Mouse (Mus musculus): ENCODE data around the gene Olfr560. TPM values are rescaled to one million over a fixed set of nuclear protein-coding genes. Genes with fewer than 3 reads are reported as not detected.

Gene Olfr560
- polyA plus RNA-seq (2012), result not detected in 2 replicates

- TF ChIP-seq GATA1 (IDR thresholded peaks at IDR 0.05; ENCODE audit: low read length), result no peak
These were observed at the start of gene Olfr560, which contains the start of gene Olfr78 for GRCm38 (mm10) chr7:102759266-102759665. Gene Olfr560 (minus strand): TSS chr7:102759366. Gene Olfr78 (minus strand): TSS chr7:102759471.

DNA sequence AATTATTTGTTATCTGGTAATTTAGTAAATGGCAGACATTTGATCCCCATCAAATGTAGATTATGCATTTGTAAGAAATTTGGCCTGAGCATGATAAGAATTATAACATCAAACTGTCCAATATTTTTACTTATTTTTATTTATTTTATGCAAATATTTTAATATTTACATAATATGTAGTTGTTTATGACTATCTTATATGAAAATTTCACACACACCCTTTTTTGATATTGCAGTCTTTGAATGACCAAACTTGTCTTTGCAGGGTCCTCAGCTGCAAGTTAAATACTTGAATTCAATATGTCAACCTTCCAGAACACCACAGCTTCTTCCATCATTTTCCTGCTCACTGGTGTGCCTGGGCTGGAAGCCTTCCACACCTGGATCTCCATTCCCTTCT is 44.0 kb upstream of the Olfr560 start, which contains the start of gene Olfr564:
Gene Olfr564, plus strand, starts transcription at position 301 of the 400 bp plus-strand sequence.
- TF ChIP-seq GATA1 (IDR thresholded peaks at IDR 0.05; ENCODE audit: low read length), result no peak

DNA sequence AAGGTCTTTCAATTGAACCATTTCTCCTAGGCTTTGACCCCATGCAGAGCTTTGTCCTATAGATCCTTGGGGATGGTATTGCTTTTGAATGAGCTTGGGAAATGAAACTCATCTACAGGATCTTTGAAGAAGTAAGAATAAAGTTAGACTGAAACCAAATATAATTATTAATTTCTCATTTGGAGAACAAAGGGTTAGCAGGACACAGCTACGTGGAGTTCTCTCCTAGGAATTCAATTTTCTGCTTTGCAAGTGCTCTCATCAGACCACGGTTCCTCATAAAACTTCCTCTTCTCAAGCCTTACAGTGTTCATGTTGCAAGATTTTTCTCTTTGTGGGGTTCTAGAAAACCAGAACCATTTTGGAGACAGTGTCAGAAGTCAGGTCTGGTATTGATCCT is 11.8 kb upstream of the Olfr560 start, which contains the start of gene Olfr561:
Gene Olfr561, plus strand, starts transcription at position 301 of the 400 bp plus-strand sequence.
- no peak for TF ChIP-seq GATA1 (IDR thresholded peaks at IDR 0.05; ENCODE audit: low read length)

GRCm38 (mm10) chr7:102752086-102752485 is 7.1 kb downstream of the Olfr560 start:
- TF ChIP-seq GATA1 (IDR thresholded peaks at IDR 0.05; ENCODE audit: low read length), result no peak

- TF ChIP-seq GATA1 (IDR thresholded peaks at IDR 0.05; ENCODE audit: low read length), result no peak
These were observed 21.5 kb downstream of the Olfr560 start for GRCm38 (mm10) chr7:102737705-102738104.

DNA sequence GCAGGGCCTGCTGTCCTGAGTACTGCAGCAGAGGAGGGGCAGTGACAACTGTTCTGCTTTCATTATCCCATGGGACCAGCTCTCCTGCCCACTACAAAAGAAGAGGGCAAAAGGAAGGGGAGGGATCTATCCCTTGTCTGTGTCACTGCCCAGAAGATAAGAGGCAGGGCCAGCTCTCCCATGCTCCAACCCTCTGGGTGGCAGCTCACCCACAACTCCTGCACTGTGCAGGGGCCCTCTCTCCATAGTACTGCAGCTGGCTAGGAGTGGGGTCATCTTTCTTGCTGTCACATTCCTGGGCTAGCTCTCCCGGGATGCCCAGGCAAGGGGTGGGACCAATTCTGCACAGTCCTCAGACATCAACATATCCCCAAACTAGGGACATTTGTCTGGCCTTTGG is 25.4 kb downstream of the Olfr560 start:
- no peak for TF ChIP-seq GATA1 (IDR thresholded peaks at IDR 0.05; ENCODE audit: low read length)

- no peak for TF ChIP-seq GATA1 (IDR thresholded peaks at IDR 0.05; ENCODE audit: low read length)
These were observed 31.8 kb downstream of the Olfr560 start, which contains the start of gene Olfr559 for GRCm38 (mm10) chr7:102727391-102727790. Gene Olfr559 (minus strand): TSS chr7:102727491.

DNA sequence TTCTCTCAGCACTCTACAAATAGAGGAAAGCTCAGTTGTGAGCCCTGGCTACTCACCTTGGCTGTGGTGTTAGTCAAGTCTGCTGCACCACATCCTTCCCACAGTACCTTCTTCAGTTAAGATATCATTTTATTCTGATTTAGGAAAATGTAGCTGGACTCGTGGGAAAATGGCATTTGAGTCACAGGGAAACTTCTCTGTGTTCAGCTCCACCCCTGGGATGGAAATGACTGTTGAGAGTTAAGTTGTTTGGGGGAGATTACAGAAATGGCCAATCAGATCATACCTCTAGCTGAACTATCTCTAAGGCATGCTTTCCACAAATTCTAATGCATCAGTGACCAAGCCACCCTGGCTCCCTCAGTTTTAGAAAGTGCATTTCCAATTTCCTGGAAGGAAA is 40.2 kb downstream of the Olfr560 start, which contains the start of gene Olfr33:
Gene Olfr33, minus strand, starts transcription at position 101 of the 400 bp plus-strand sequence.
- no peak for TF ChIP-seq GATA1 (IDR thresholded peaks at IDR 0.05; ENCODE audit: low read length)

GRCm38 (mm10) chr7:102701915-102702314 is 57.3 kb downstream of the Olfr560 start, which contains the start of gene Olfr558:
Gene Olfr558 (plus strand): TSS chr7:102702215.
- TF ChIP-seq GATA1 (IDR thresholded peaks at IDR 0.05; ENCODE audit: low read length), result no peak

Other genes starting within 250 kb of the Olfr560 start
- gene Olfr547, start 224.6 kb downstream of the Olfr560 start, polyA plus RNA-seq (2012), result not detected in 2 replicates
- gene Olfr548-ps1, start 218.5 kb downstream of the Olfr560 start, polyA plus RNA-seq (2012), result not detected in 2 replicates
- not detected in 2 replicates for gene Olfr549, start 209.5 kb downstream of the Olfr560 start, polyA plus RNA-seq (2012)
- gene Trim21, start 193.9 kb downstream of the Olfr560 start, polyA plus RNA-seq (2012), result 2.4 and 5.2 TPM in 2 replicates
- not detected in 2 replicates for gene Olfr550, start 187.9 kb downstream of the Olfr560 start, polyA plus RNA-seq (2012)
- gene Olfr551, start 167.5 kb downstream of the Olfr560 start, polyA plus RNA-seq (2012), result not detected in 2 replicates
- gene Olfr552, start 161.6 kb downstream of the Olfr560 start, polyA plus RNA-seq (2012), result not detected in 2 replicates
- gene Olfr553, start 141.1 kb downstream of the Olfr560 start, polyA plus RNA-seq (2012), result not detected in 2 replicates
- not detected in 2 replicates for gene Olfr554, start 120.9 kb downstream of the Olfr560 start, polyA plus RNA-seq (2012)
- gene Olfr555, start 100.5 kb downstream of the Olfr560 start, polyA plus RNA-seq (2012), result not detected in 2 replicates
- gene Olfr556, start 94.5 kb downstream of the Olfr560 start, polyA plus RNA-seq (2012), result not detected in 2 replicates
- gene Trim68, start 72.0 kb downstream of the Olfr560 start, polyA plus RNA-seq (2012), result 1.8 and 1.9 TPM in 2 replicates
- not detected in 2 replicates for gene Olfr557, start 63.5 kb downstream of the Olfr560 start, polyA plus RNA-seq (2012)
- gene Olfr558, start 57.2 kb downstream of the Olfr560 start, polyA plus RNA-seq (2012), result not detected in 2 replicates
- not detected in 2 replicates for gene Olfr33, start 40.3 kb downstream of the Olfr560 start, polyA plus RNA-seq (2012)
- not detected in 2 replicates for gene Olfr559, start 31.9 kb downstream of the Olfr560 start, polyA plus RNA-seq (2012)
- gene Olfr78, start 105 bp upstream of the Olfr560 start, polyA plus RNA-seq (2012), result not detected in 2 replicates
- gene Olfr561, start 11.9 kb upstream of the Olfr560 start, polyA plus RNA-seq (2012), result not detected in 2 replicates
- gene Olfr564, start 44.1 kb upstream of the Olfr560 start, polyA plus RNA-seq (2012), result not detected in 2 replicates
- gene Olfr566, start 99.4 kb upstream of the Olfr560 start, polyA plus RNA-seq (2012), result not detected in 2 replicates
- not detected in 2 replicates for gene Olfr568, start 117.8 kb upstream of the Olfr560 start, polyA plus RNA-seq (2012)
- gene Olfr569, start 131.5 kb upstream of the Olfr560 start, polyA plus RNA-seq (2012), result not detected in 2 replicates
- not detected in 2 replicates for gene Olfr570, start 135.2 kb upstream of the Olfr560 start, polyA plus RNA-seq (2012)
- gene Olfr571, start 158.2 kb upstream of the Olfr560 start, polyA plus RNA-seq (2012), result not detected in 2 replicates
- gene Olfr572, start 165.0 kb upstream of the Olfr560 start, polyA plus RNA-seq (2012), result not detected in 2 replicates
- not detected in 2 replicates for gene Olfr573-ps1, start 183.2 kb upstream of the Olfr560 start, polyA plus RNA-seq (2012)
- not detected in 2 replicates for gene Olfr574, start 189.1 kb upstream of the Olfr560 start, polyA plus RNA-seq (2012)
- gene Olfr575, start 199.4 kb upstream of the Olfr560 start, polyA plus RNA-seq (2012), result not detected in 2 replicates
- gene Olfr576, start 203.3 kb upstream of the Olfr560 start, polyA plus RNA-seq (2012), result not detected in 2 replicates
- gene Olfr577, start 216.6 kb upstream of the Olfr560 start, polyA plus RNA-seq (2012), result not detected in 2 replicates
- gene Olfr578, start 230.0 kb upstream of the Olfr560 start, polyA plus RNA-seq (2012), result not detected in 2 replicates